Mouse (Mus musculus) fat pad, adult 2 months (tissue): ENCODE results near the gene Olfr414.

Source experiments
- DNase-seq: peaks from one replicate; pipeline ENCODE4 v3.0.0-alpha.2; 2011; ENCODE audit warnings: low read depth, low spot score; ENCODE audit errors: extremely low read depth

Olfr414 gene

GRCm38 (mm10) chr1:174423764-174424163 is at the start of gene Olfr414:
Gene Olfr414, plus strand, starts transcription at chr1:174424064.
- no peak for DNase-seq

GRCm38 (mm10) chr1:174390746-174391145 is 33.1 kb upstream of the Olfr414 start, which contains the start of gene Olfr248:
Gene Olfr248, plus strand, starts transcription at chr1:174391046.
- no peak for DNase-seq

GRCm38 (mm10) chr1:174422959-174423358 is 905 bp upstream of the Olfr414 start:
- DNase-seq = no peak

- DNase-seq = no peak
Observed at GRCm38 (mm10) chr1:174426180-174426986, 2.5 kb downstream of the Olfr414 start.

- no peak for DNase-seq
Observed at GRCm38 (mm10) chr1:174427402-174427801, 3.5 kb downstream of the Olfr414 start.

- DNase-seq = no peak
Observed at GRCm38 (mm10) chr1:174428407-174428806, 4.5 kb downstream of the Olfr414 start.

- DNase-seq = no peak
Observed at GRCm38 (mm10) chr1:174434121-174434520, 10.3 kb downstream of the Olfr414 start.

GRCm38 (mm10) chr1:174441782-174442181 is 17.9 kb downstream of the Olfr414 start, which contains the start of gene Olfr220:
Gene Olfr220, plus strand, starts transcription at chr1:174442082.
- no peak for DNase-seq

GRCm38 (mm10) chr1:174455100-174455499 is 31.2 kb downstream of the Olfr414 start:
- DNase-seq = no peak

GRCm38 (mm10) chr1:174465385-174465784 is 41.5 kb downstream of the Olfr414 start:
- DNase-seq = no peak

GRCm38 (mm10) chr1:174466240-174466639 is 42.4 kb downstream of the Olfr414 start:
- DNase-seq = no peak

- DNase-seq = no peak
Observed at GRCm38 (mm10) chr1:174469736-174470135, 45.9 kb downstream of the Olfr414 start.

GRCm38 (mm10) chr1:174482567-174482966 is 58.7 kb downstream of the Olfr414 start:
- no peak for DNase-seq
